Comparison of ENCODE assay signal across 21 mouse cellular contexts in genomic region chr19:46963440-46963839, GRCm38 (mm10). TPM values are rescaled to one million over a fixed set of nuclear protein-coding genes. Genes with fewer than 3 reads are reported as not detected.
DNase-seq lines count a peak whose midpoint lies in the region; ATAC-seq and TF ChIP-seq lines count a peak whose summit lies in the region.
"Had no signal": no experiment of that assay in that cellular context is flagged by ENCODE, and none has a peak within 500 bp of the region (broad histone marks: within the 10 kb centered on the region; RNA-seq: fewer than 3 reads in every experiment).

No protein-coding gene starts in this region.

- H3K4me2 ChIP-seq in forebrain, embryonic 14.5 days (ENCODE audit: low read length), result no peak overlapping the region
- H3K4me2 ChIP-seq: hindbrain, embryonic 12.5 days had no signal

- peak; percentile 61 for DNase-seq in kidney, adult 9 months
- no peak for DNase-seq in kidney, postnatal 10 days
- no peak for DNase-seq in testis, postnatal 10 days (ENCODE audit: low spot score)
- DNase-seq in forebrain, embryonic 14.5 days (ENCODE audit: low spot score), result no peak
- DNase-seq in urinary bladder, postnatal 10 days (ENCODE audit: low spot score), result no peak
- DNase-seq: adrenal gland, postnatal 25 days; cerebellum, adult 11 months; cerebellum, adult 9-11 months; gastrocnemius, postnatal 25 days; left cerebral cortex, postnatal 4 days; lung, adult 18-20 months; lung, postnatal 10 days; right cerebral cortex, postnatal 14 days; thymus, adult 18-20 months; thymus, postnatal 36 days had no signal

- H3K36me3 ChIP-seq in testis, adult 2 months (ENCODE audit: control insufficient read depth, insufficient read depth, low read length), result peaks cover 2% of the 10 kb centered on the region
- no peaks in the 10 kb centered on the region for H3K36me3 ChIP-seq in forebrain, embryonic 14.5 days (ENCODE audit: control insufficient read depth, insufficient read depth, low read length)
- H3K36me3 ChIP-seq: hindbrain, embryonic 12.5 days; limb, embryonic 15.5 days; midbrain, embryonic 12.5 days had no signal

- no peak overlapping the region for H3K9ac ChIP-seq in forebrain, embryonic 14.5 days (ENCODE audit: low read length)
- H3K9ac ChIP-seq: hindbrain, embryonic 12.5 days; limb, embryonic 15.5 days; midbrain, embryonic 12.5 days had no signal

- peak overlapping the region; percentile 89; the same call in 1 of the 2 replicates for H3K27ac ChIP-seq in testis, adult 2 months (ENCODE audit: control insufficient read depth, insufficient read depth, low read depth, low read length)
- H3K27ac ChIP-seq in bone marrow macrophage, adult 2 months (ENCODE audit: insufficient read depth, low read depth, low read length), result peak overlapping the region; percentile 37; the same call in 1 of the 2 replicates
- H3K27ac ChIP-seq in forebrain, embryonic 14.5 days (ENCODE audit: low read depth, low read length), result no peak overlapping the region
- H3K27ac ChIP-seq: limb, embryonic 15.5 days; midbrain, embryonic 12.5 days had no signal

- no peak for TF ChIP-seq POLR2A in testis, adult 2 months (IDR thresholded peaks at IDR 0.05; ENCODE audit: control insufficient read depth, low read depth, low read length)
- no peak for TF ChIP-seq POLR2A in bone marrow macrophage, adult 2 months (IDR thresholded peaks at IDR 0.05; ENCODE audit: borderline replicate concordance, low read depth, low read length)

- no peak for ATAC-seq in forebrain, embryonic 14.5 days
- ATAC-seq: intestine, postnatal 0 days had no signal

- H3K4me3 ChIP-seq in testis, adult 2 months (ENCODE audit: control insufficient read depth, low read depth, low read length), result no peak overlapping the region
- H3K4me3 ChIP-seq in bone marrow macrophage, adult 2 months (ENCODE audit: insufficient read depth, low read length), result no peak overlapping the region
- no peak overlapping the region for H3K4me3 ChIP-seq in forebrain, embryonic 14.5 days (ENCODE audit: low read depth, low read length)
- H3K4me3 ChIP-seq: hindbrain, embryonic 12.5 days had no signal

- H3K9me3 ChIP-seq in forebrain, embryonic 14.5 days (replicated peaks; ENCODE audit: control insufficient read depth, low read length), result no peaks in the 10 kb centered on the region
- H3K9me3 ChIP-seq: hindbrain, embryonic 12.5 days; limb, embryonic 15.5 days; midbrain, embryonic 12.5 days had no signal

- TF ChIP-seq CTCF in testis, adult 2 months (IDR thresholded peaks at IDR 0.05; ENCODE audit: control insufficient read depth, insufficient read depth, insufficient replicate concordance, low read depth, low read length), result no peak
- TF ChIP-seq CTCF in bone marrow macrophage, adult 2 months (IDR thresholded peaks at IDR 0.05; ENCODE audit: low read depth, low read length), result no peak

- no peaks in the 10 kb centered on the region for H3K27me3 ChIP-seq in testis, adult 2 months (ENCODE audit: control insufficient read depth, insufficient read depth, low read length)
- H3K27me3 ChIP-seq in forebrain, embryonic 14.5 days (replicated peaks; ENCODE audit: control insufficient read depth, insufficient read depth, low read length), result no peaks in the 10 kb centered on the region
- H3K27me3 ChIP-seq: hindbrain, embryonic 12.5 days; limb, embryonic 15.5 days; midbrain, embryonic 12.5 days had no signal

- H3K4me1 ChIP-seq in testis, adult 2 months (ENCODE audit: control insufficient read depth, insufficient read depth, low read length), result no peaks in the 10 kb centered on the region
- peaks cover 37% of the 10 kb centered on the region for H3K4me1 ChIP-seq in bone marrow macrophage, adult 2 months (ENCODE audit: control insufficient read depth, insufficient read depth, low read length)
- H3K4me1 ChIP-seq in forebrain, embryonic 14.5 days (ENCODE audit: control insufficient read depth, insufficient read depth, low read length), result peaks cover 18% of the 10 kb centered on the region

RNA-seq across cellular contexts. Expression of gene Ina, which starts 51.1 kb away (rescaled TPM):
- polyA plus RNA-seq in testis, adult 2 months (2012; rRNA removed), result 0.35 and 0.37 TPM in 2 replicates
- polyA plus RNA-seq in bone marrow macrophage, adult 2 months (2012; ENCODE audit: insufficient read depth, insufficient read length, missing spikeins), result not detected in 2 replicates
- polyA plus RNA-seq in forebrain, embryonic 14.5 days (2014; fragmentation: Nextera tagmentation; extraction: Ambion mirVana), result 253 and 297 TPM in 2 replicates

RNA-seq across cellular contexts. Expression of gene Nt5c2, which starts 51.5 kb away (rescaled TPM):
- 38.0 and 38.6 TPM in 2 replicates for polyA plus RNA-seq in testis, adult 2 months (2012; rRNA removed)
- polyA plus RNA-seq in bone marrow macrophage, adult 2 months (2012; ENCODE audit: insufficient read depth, insufficient read length, missing spikeins), result 56.5 and 61.9 TPM in 2 replicates
- 84.2 and 86.2 TPM in 2 replicates for polyA plus RNA-seq in forebrain, embryonic 14.5 days (2014; fragmentation: Nextera tagmentation; extraction: Ambion mirVana)

Comparison
In these comparisons a context has a peak if more than half of its experiments do, and no peak if none do; other contexts are left out.
1. RNA of gene Ina, which starts 51.1 kb away (polyA plus RNA-seq): 253 to 297 TPM in forebrain, embryonic 14.5 days; 0.35 to 0.37 TPM in testis, adult 2 months and not detected in bone marrow macrophage, adult 2 months; every median in the first group is over 100 times any median in the second.